Mouse (Mus musculus): ENCODE measurements at regions not wholly inside any gene's neighbourhood (a gene's known extent, or its start where the extent isn't known, plus 50 kb on each side); places are given as distances from the start of the nearest gene placed in this dataset.
"Not testable (repeated sequence)": the region's sequence is repeated elsewhere in the genome, so short reads cannot be mapped to it uniquely, and the experiment has no call there.

DNA sequence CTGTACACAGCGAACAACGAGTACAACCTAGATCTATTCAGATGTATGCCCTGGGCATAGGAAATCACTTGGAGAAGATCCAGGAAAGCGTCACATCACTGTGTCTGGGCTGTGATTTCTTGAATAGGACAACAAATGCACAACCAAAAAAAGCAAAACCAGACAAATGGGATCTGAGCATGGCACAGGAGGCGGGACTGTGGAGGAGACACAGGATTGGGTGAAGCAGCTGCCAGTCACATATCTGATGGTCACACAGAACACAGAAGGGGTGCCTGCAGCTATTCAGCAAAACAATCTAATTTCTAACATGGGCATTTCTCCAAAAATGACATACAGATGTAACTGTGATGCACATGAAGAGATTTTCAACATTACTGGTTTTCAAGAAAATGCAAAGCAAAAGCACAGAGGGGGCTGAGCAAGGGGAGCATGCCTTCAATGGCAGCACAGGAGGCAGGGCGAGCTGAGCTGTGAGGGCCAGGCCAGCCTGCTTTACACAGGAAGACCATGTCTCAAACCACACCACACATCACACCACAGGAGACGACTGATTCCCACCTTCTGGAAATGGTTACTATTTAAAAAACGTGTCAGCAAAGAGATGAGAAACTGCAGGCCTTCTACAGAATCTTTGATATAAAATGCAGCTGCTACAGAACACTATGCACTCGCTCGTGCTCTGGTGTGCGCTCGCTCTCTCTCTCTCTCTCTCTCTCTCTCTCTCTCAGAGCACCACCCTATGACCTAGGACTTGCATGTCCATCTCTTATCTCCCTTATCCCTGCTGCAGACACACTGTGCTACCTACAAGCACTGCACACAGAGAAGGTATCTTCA, 175.2 kb upstream of the Klf14 start:
- WGBS = 92% methylated on average over 11 of the region's 11 CpGs
- no peak for DNase-seq (ENCODE audit: extremely low spot score, low spot score)

DNA sequence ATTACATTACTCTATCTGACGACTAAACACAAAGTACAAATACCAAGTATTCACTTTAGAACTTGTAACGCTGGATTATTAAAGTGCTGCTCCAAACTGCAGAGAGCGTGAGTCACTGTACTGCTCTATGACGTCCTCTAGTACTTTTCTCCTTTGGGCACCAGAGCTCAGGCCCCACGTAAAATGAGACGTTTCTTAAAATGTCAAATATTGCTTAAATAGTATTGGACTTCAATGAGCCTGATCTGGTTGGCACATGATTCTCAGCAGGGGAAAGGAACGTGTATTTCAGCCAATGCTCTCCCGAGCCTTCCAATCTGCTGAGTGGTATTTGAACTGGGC, 175.8 kb upstream of the Klf14 start:
- Histone ChIP-seq H3K4me3 (no peak overlapping the region), H3K27me3 (ENCODE audit: poor library complexity, severe bottlenecking) (no peaks in the 10 kb centered on the region), H3K36me3 (replicated peaks) (no peaks in the 10 kb centered on the region), H3K4me1 (peaks cover 13% of the 10 kb centered on the region), H3K9me3 (no peaks in the 10 kb centered on the region; the same call in 1 of the 2 replicates), H3K27ac (no peak overlapping the region)
- DNase-seq (ENCODE audit: extremely low spot score, low spot score) = no peak
- WGBS = 90% methylated on average over 8 of the region's 8 CpGs

More for the DNA sequence above, 175.2 kb upstream of the Klf14 start:
- Histone ChIP-seq H3K27ac (no peak overlapping the region), H3K36me3 (replicated peaks) (no peaks in the 10 kb centered on the region), H3K27me3 (ENCODE audit: poor library complexity, severe bottlenecking) (no peaks in the 10 kb centered on the region), H3K4me1 (peaks cover 13% of the 10 kb centered on the region), H3K9me3 (no peaks in the 10 kb centered on the region; the same call in 1 of the 2 replicates), H3K4me3 (no peak overlapping the region)

DNA sequence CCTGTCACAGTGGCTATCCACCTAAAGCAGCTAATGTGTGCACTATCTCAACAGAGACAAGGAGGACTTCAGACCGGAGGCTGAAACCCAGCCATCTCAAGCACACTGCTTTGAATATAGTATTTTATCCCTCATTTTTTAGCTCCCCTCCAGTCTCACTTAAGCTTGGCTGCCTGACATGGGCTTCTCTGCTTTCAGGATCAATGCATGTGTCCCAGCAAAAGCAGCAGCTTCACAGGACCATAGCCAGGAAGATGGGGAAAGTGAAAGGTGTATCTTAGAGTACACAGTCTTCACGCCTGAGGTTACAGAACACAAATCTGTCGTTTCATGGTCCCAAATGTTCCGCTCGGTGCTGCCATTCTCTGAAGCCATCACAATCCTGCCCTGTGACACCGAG, 176.7 kb upstream of the Klf14 start:
- Histone ChIP-seq H3K27me3 (ENCODE audit: poor library complexity, severe bottlenecking) (no peaks in the 10 kb centered on the region), H3K4me3 (no peak overlapping the region), H3K9me3 (no peaks in the 10 kb centered on the region; the same call in 1 of the 2 replicates), H3K36me3 (replicated peaks) (no peaks in the 10 kb centered on the region), H3K27ac (no peak overlapping the region), H3K4me1 (peaks cover 13% of the 10 kb centered on the region)
- 83% methylated on average over 6 of the region's 6 CpGs for WGBS
- DNase-seq (ENCODE audit: extremely low spot score, low spot score) = no peak

DNA sequence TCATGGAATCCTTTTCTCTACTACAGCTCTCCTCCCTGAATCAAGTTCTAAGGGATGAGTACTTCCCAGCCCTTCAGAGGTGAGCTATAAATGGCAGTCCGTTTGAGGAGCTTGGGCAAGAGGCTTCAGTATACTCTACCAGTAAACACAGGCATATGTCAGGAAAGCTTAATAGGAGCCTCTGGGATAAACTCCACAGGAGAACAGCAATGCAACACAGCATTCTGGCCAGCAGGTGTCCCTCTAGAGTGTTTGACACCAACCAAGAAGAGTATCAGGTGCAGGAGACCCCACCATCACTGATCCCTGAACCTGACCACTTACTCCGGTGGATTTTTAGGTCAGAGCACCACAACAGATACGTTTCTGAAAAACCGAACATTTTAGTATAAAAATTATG, 178.0 kb upstream of the Klf14 start:
- H3K36me3 ChIP-seq (replicated peaks) = no peaks in the 10 kb centered on the region
- WGBS = 63% methylated on average over 4 of the region's 4 CpGs
- H3K4me3 ChIP-seq = no peak overlapping the region
- DNase-seq (ENCODE audit: extremely low spot score, low spot score) = peak; percentile 29
- H3K4me1 ChIP-seq = peaks cover 13% of the 10 kb centered on the region
- 0 out of 2 replicates have a peak overlapping the region, but pooled peaks have one; percentile 40 for H3K27ac ChIP-seq
- no peaks in the 10 kb centered on the region for H3K27me3 ChIP-seq (ENCODE audit: poor library complexity, severe bottlenecking)
- no peaks in the 10 kb centered on the region; the same call in 1 of the 2 replicates for H3K9me3 ChIP-seq

DNA sequence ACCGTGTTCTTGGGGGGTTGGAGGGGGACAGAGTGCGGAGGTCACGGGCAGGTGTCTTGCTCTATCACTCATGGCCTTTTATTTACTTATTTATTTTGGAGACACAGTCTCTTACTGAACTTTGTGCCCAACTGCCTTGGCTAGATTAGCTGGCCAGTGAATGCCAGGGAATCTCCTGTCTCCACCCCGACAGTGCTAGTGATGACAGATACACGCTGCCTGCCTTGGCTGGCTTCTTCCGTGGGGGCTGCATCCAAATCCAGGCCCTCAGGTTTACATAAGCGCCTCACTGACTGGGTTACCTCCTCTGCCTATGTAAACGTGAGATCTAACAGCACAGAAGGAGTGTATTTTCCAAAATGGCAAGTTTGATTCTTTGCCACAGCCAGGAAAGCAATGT, 178.5 kb upstream of the Klf14 start:
- DNase-seq (ENCODE audit: extremely low spot score, low spot score) = no peak
- H3K4me1 ChIP-seq = peaks cover 13% of the 10 kb centered on the region

DNA sequence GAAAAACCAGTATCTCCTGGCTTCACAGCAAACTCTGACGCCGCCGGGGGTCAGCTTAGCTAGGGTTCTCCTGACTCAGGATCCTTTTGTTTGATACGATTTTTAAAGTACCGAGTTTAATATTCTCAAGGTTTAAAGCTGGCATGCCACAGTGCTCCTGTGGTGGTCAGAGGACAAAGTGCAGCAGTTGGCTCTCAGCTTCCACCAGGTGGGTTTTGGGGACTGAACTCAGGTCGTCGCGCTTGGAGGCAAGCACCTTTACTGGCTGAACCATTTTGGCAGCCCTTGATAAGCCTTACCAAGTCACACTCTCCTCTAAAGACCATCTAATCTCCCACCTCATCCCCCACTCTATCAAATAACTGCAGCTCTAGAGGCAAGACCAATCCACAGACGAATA, 181.1 kb upstream of the Klf14 start:
- 89% methylated on average over 9 of the region's 9 CpGs for WGBS
- DNase-seq (ENCODE audit: extremely low spot score, low spot score) = no peak
- no peak overlapping the region for H3K4me3 ChIP-seq
- H3K36me3 ChIP-seq (replicated peaks) = no peaks in the 10 kb centered on the region
- no peaks in the 10 kb centered on the region for H3K9me3 ChIP-seq
- no peaks in the 10 kb centered on the region for H3K27me3 ChIP-seq (ENCODE audit: poor library complexity, severe bottlenecking)
- no peak overlapping the region for H3K27ac ChIP-seq
- peaks cover 17% of the 10 kb centered on the region for H3K4me1 ChIP-seq

More for the DNA sequence above, 178.5 kb upstream of the Klf14 start:
- no peak overlapping the region for H3K4me3 ChIP-seq
- no peak overlapping the region for H3K27ac ChIP-seq
- H3K27me3 ChIP-seq (ENCODE audit: poor library complexity, severe bottlenecking) = no peaks in the 10 kb centered on the region
- no peaks in the 10 kb centered on the region for H3K36me3 ChIP-seq (replicated peaks)
- H3K9me3 ChIP-seq = no peaks in the 10 kb centered on the region; the same call in 1 of the 2 replicates
- 94% methylated on average over 8 of the region's 8 CpGs for WGBS

DNA sequence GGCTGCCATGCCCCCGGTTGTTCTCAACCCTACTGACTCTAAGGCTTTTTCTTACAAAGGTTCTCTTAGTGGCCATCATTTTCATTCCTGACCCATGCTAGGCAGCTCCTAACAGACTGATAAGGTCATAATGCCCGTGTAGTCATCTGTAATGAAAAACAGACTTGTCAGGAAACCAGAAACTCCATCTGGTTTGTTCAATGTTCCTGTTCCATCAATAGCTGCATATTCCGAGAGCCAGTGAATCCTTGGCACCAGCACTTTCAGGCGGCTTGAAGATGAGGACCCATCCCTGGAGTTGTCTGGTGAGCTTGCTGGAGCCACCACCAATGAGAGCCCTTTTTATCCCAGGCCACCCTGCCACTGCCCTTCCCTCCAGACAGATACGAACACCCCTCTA, 181.7 kb upstream of the Klf14 start:
- no peak for DNase-seq (ENCODE audit: extremely low spot score, low spot score)
- H3K36me3 ChIP-seq (replicated peaks) = no peaks in the 10 kb centered on the region

DNA sequence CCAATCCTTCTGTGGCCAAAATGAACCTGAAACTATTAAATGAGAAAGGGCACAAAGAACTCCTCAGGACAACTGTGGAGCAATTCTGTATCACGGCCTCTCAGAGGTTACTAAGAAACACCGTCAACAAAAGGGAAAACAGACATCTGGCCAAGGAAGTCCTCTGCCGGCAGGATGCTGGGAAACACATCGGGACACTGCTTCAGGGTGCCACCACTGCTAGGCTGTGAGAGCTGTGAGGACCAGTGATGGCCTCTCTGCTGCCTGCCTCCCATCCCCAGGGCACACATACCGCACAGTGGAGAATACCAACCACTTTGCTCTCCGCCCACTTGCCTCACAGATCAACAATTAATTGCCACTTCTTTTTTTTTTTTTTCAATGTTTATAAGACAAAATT, 182.6 kb upstream of the Klf14 start:
- Histone ChIP-seq H3K4me3 (no peak overlapping the region), H3K36me3 (replicated peaks) (no peaks in the 10 kb centered on the region), H3K9me3 (no peaks in the 10 kb centered on the region), H3K27me3 (ENCODE audit: poor library complexity, severe bottlenecking) (no peaks in the 10 kb centered on the region), H3K27ac (no peak overlapping the region), H3K4me1 (peaks cover 11% of the 10 kb centered on the region)
- no peak for DNase-seq (ENCODE audit: extremely low spot score, low spot score)
- WGBS = 89% methylated on average over 6 of the region's 6 CpGs

More for the DNA sequence above, 181.7 kb upstream of the Klf14 start:
- Histone ChIP-seq H3K27me3 (ENCODE audit: poor library complexity, severe bottlenecking) (no peaks in the 10 kb centered on the region), H3K9me3 (no peaks in the 10 kb centered on the region), H3K4me1 (peaks cover 12% of the 10 kb centered on the region), H3K4me3 (no peak overlapping the region), H3K27ac (no peak overlapping the region)
- WGBS = 83% methylated on average over 5 of the region's 5 CpGs

DNA sequence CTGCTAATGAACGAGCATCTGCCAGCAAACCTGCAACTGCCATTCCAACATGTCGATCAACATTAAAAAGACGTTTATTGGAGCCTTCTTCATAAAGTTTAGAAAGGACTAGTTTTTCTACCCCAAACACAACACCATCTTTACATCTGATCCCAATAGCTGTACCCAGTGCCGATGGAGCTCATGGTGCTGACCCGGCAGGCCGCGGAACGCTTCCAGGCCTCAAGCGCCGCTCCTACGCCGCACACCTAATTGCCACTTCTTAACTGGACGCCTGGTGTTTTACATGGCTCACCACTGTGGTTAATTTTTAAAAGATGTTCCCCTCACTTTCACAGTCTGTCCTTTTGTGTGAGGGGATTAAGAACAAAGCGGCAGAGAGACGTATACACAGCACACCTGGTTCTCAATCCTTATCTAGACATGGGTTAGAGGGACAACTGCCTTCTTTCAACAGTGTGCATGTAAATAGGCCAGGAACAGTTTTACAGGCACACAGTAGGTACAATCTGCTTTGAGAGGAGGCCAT, 183.7 kb upstream of the Klf14 start:
- H3K36me3 ChIP-seq (replicated peaks); H3K27ac ChIP-seq; DNase-seq (ENCODE audit: extremely low spot score, low spot score); H3K4me1 ChIP-seq; H3K4me3 ChIP-seq; H3K27me3 ChIP-seq (ENCODE audit: poor library complexity, severe bottlenecking); H3K9me3 ChIP-seq: not testable (repeated sequence)
- 93% methylated on average over 15 of the region's 15 CpGs for WGBS

DNA sequence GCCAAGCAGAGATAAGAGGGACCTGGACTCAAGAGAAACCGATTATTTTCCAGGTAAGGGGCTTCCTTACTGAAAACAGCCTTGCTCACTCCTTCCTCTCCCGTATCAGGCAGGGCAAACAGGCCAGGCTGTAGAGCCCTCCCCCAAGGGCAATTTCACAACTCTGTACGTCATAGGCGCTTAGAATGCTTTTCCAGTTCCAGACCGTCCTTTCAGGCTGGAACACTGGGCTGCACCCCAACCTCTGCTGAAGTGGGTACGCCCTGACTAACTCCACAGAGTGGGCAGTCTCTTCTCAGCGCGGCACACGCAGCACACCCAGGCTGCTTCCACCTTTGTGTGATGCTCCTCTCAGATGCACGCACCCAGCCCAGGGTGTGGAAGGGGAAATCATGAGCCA, 186.8 kb upstream of the Klf14 start:
- DNase-seq (ENCODE audit: extremely low spot score, low spot score) = no peak
- Histone ChIP-seq H3K4me1 (peaks cover 12% of the 10 kb centered on the region), H3K27ac (no peak overlapping the region), H3K36me3 (replicated peaks) (no peaks in the 10 kb centered on the region), H3K9me3 (no peaks in the 10 kb centered on the region), H3K4me3 (no peak overlapping the region), H3K27me3 (ENCODE audit: poor library complexity, severe bottlenecking) (peaks cover 3% of the 10 kb centered on the region; the same call in 1 of the 2 replicates)
- 89% methylated on average over 10 of the region's 10 CpGs for WGBS

DNA sequence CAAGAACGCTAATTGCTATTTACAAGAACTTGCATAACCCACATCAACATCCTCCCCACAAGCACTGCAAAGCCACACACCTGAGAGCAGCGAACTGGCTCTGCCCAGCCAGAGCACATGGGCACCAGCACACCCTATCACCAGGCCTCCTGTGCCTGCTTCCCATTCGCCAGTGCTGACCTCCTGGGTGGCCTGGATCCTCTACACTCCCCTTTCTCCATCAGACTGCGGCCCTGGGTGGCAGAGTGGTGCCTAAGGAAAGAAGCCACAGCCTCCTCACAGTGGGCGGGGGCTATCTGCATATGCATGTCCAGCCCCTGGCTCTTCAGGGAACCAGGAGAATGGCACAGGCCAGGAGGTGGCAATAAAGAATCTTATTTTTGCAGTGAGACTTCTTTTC, 187.9 kb upstream of the Klf14 start:
- DNase-seq (ENCODE audit: extremely low spot score, low spot score) = no peak
- 39% methylated on average over 5 of the region's 5 CpGs for WGBS
- no peak overlapping the region for H3K27ac ChIP-seq
- H3K36me3 ChIP-seq (replicated peaks) = no peaks in the 10 kb centered on the region
- peaks cover 3% of the 10 kb centered on the region; the same call in 1 of the 2 replicates for H3K27me3 ChIP-seq (ENCODE audit: poor library complexity, severe bottlenecking)
- H3K4me3 ChIP-seq = no peak overlapping the region
- peaks cover 12% of the 10 kb centered on the region for H3K4me1 ChIP-seq
- H3K9me3 ChIP-seq = no peaks in the 10 kb centered on the region

DNA sequence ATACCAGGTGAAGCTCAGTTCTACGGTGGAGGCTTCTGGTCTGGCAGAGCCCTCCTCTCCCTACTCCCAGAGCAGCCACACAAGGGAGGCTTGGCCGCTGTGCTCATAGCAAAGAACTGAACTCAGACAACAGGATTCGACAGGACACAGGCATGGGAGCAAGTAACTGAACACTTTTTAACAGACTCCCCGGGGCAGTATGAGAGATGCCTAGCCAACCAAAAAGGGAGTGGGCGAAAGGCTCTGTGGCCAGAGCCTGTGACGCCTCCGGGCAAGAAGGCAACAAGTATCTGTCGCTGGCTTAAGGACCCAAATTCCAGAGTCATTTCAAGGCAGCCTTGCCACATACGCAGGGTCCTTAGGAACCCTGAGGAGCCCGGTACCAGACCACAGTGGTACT, 188.8 kb upstream of the Klf14 start:
- DNase-seq (ENCODE audit: extremely low spot score, low spot score) = no peak
- Histone ChIP-seq H3K27ac (no peak overlapping the region), H3K9me3 (no peaks in the 10 kb centered on the region), H3K4me3 (no peak overlapping the region), H3K4me1 (peaks cover 12% of the 10 kb centered on the region), H3K27me3 (ENCODE audit: poor library complexity, severe bottlenecking) (peaks cover 3% of the 10 kb centered on the region; the same call in 1 of the 2 replicates), H3K36me3 (replicated peaks) (no peaks in the 10 kb centered on the region)
- 80% methylated on average over 10 of the region's 10 CpGs for WGBS

DNA sequence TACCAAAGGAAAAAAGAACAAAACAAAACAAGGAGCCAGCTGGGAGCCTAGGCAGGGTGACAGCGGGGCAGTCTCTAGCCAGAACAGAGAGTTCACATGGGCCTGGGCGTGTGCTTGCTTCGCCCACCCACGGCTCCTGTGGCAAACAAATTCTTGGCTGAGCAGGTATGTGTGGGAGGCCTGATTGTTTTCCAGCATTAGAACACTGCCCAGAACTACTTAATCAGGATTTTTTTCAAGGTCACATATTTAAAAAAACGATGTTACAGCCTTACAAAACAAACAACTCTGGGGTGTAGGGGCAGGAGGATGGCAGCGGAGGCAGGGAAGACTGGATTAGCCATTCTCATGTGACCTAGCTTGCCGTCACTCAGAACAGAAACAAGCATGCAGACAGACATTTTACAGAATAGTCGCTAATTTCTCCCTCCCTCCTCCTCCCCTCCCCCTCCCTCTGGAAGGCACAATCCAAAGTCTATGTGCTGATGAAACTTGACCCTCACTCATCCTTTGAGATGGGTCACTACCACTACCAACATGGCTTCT, 189.5 kb upstream of the Klf14 start:
- no peaks in the 10 kb centered on the region for H3K9me3 ChIP-seq
- no peaks in the 10 kb centered on the region for H3K36me3 ChIP-seq (replicated peaks)
- 77% methylated on average over 8 of the region's 8 CpGs for WGBS
- no peak for DNase-seq (ENCODE audit: extremely low spot score, low spot score)
- peaks cover 3% of the 10 kb centered on the region; the same call in 1 of the 2 replicates for H3K27me3 ChIP-seq (ENCODE audit: poor library complexity, severe bottlenecking)
- peaks cover 12% of the 10 kb centered on the region for H3K4me1 ChIP-seq
- no peak overlapping the region for H3K27ac ChIP-seq
- no peak overlapping the region for H3K4me3 ChIP-seq

All from forebrain, embryonic 10.5 days (tissue).